ENCODE assay signal across 12 mouse cellular contexts in genomic region chr14:121247287-121247686, GRCm38 (mm10).
DNase-seq lines count a peak whose midpoint lies in the region; ATAC-seq lines count a peak whose summit lies in the region.
"Had no signal": no experiment of that assay in that cellular context is flagged by ENCODE, and none has a peak within 500 bp of the region (broad histone marks: within the 10 kb centered on the region; RNA-seq: fewer than 3 reads in every experiment).

No protein-coding gene starts in this region.

- no peak for ATAC-seq in forebrain, embryonic 14.5 days
- ATAC-seq in kidney, embryonic 15.5 days (replicated peaks; ENCODE audit: low FRiP score) = no peak
- no peak for ATAC-seq in erythroblast, adult 5-6 weeks (replicated peaks; ENCODE audit: low FRiP score, poor library complexity, severe bottlenecking)

- H3K9ac ChIP-seq in forebrain, embryonic 14.5 days (ENCODE audit: low read length) = no peak overlapping the region
- no peak overlapping the region for H3K9ac ChIP-seq in kidney, embryonic 15.5 days

- DNase-seq in forebrain, embryonic 10.5 days (ENCODE audit: extremely low spot score, low spot score) = no peak
- no peak for DNase-seq in forebrain, embryonic 14.5 days (ENCODE audit: low spot score)
- DNase-seq in kidney, adult 18-20 months = no peak
- DNase-seq in embryo, embryonic 10.5 days (ENCODE audit: low spot score) = peak; percentile 63
- peak; percentile 69 for DNase-seq in hindlimb bud, embryonic 11.5 days (ENCODE audit: extremely low spot score, low read depth, low spot score)
- DNase-seq in spleen, postnatal 10 days (ENCODE audit: low spot score in 2 of 2) = no peak
- DNase-seq: adrenal gland, postnatal 14 days; cerebellum, adult 9-10 months; kidney, postnatal 10 days had no signal

- H3K36me3 ChIP-seq in forebrain, embryonic 10.5 days (replicated peaks) = peaks cover 54% of the 10 kb centered on the region
- peaks cover 25% of the 10 kb centered on the region for H3K36me3 ChIP-seq in forebrain, embryonic 14.5 days (ENCODE audit: control insufficient read depth, insufficient read depth, low read length)
- peaks cover 80% of the 10 kb centered on the region for H3K36me3 ChIP-seq in kidney, embryonic 15.5 days

- no peaks in the 10 kb centered on the region for H3K27me3 ChIP-seq in forebrain, embryonic 10.5 days (ENCODE audit: poor library complexity, severe bottlenecking)
- no peaks in the 10 kb centered on the region for H3K27me3 ChIP-seq in forebrain, embryonic 14.5 days (replicated peaks; ENCODE audit: control insufficient read depth, insufficient read depth, low read length)
- H3K27me3 ChIP-seq in kidney, embryonic 15.5 days = no peaks in the 10 kb centered on the region

- H3K27ac ChIP-seq in forebrain, embryonic 10.5 days = peak overlapping the region; percentile 70
- H3K27ac ChIP-seq in forebrain, embryonic 14.5 days (ENCODE audit: low read depth, low read length) = no peak overlapping the region
- peak overlapping the region; percentile 55 for H3K27ac ChIP-seq in kidney, embryonic 15.5 days
- H3K27ac ChIP-seq: macrophage had no signal

- no peak overlapping the region for H3K4me2 ChIP-seq in forebrain, embryonic 14.5 days (ENCODE audit: low read length)
- H3K4me2 ChIP-seq in kidney, embryonic 15.5 days = no peak overlapping the region

- no peak overlapping the region for H3K4me3 ChIP-seq in forebrain, embryonic 10.5 days
- H3K4me3 ChIP-seq in forebrain, embryonic 14.5 days (ENCODE audit: low read depth, low read length) = no peak overlapping the region
- H3K4me3 ChIP-seq in kidney, embryonic 15.5 days (replicated peaks) = no peak overlapping the region

- no peaks in the 10 kb centered on the region for H3K9me3 ChIP-seq in forebrain, embryonic 10.5 days
- no peaks in the 10 kb centered on the region for H3K9me3 ChIP-seq in forebrain, embryonic 14.5 days (replicated peaks; ENCODE audit: control insufficient read depth, low read length)
- no peaks in the 10 kb centered on the region for H3K9me3 ChIP-seq in kidney, embryonic 15.5 days (replicated peaks)

- WGBS in forebrain, embryonic 10.5 days = 52% methylated on average over 7 of the region's 7 CpGs
- WGBS in forebrain, embryonic 14.5 days = 60% methylated on average over 7 of the region's 7 CpGs
- 62% methylated on average over 7 of the region's 7 CpGs for WGBS in kidney, embryonic 15.5 days

- peaks cover 38% of the 10 kb centered on the region for H3K4me1 ChIP-seq in forebrain, embryonic 10.5 days
- no peaks in the 10 kb centered on the region for H3K4me1 ChIP-seq in forebrain, embryonic 14.5 days (ENCODE audit: control insufficient read depth, insufficient read depth, low read length)
- peaks cover 12% of the 10 kb centered on the region for H3K4me1 ChIP-seq in kidney, embryonic 15.5 days

Comparison
In these comparisons a context has a peak if more than half of its experiments do, and no peak if none do; other contexts are left out.
1. DNase-seq: peak in embryo, embryonic 10.5 days (single experiment) and hindlimb bud, embryonic 11.5 days (single experiment); none in forebrain, embryonic 10.5 days (single experiment), forebrain, embryonic 14.5 days (single experiment), kidney, adult 18-20 months (single experiment) and spleen, postnatal 10 days (0 of 2).